Mouse (Mus musculus) thymus, postnatal 0 days (tissue): ENCODE measurements at regions not wholly inside any gene's neighbourhood (a gene's known extent, or its start where the extent isn't known, plus 50 kb on each side); places are given as distances from the start of the nearest gene placed in this dataset.

Experiments
- DNase-seq: peaks from one replicate; pipeline ENCODE4 v3.0.0-alpha.2; 2015; ENCODE audit warnings: low spot score

GRCm38 (mm10) chr4:122781717-122782116 lies 54.3 kb upstream of the Ppt1 start:
- peak; percentile 9 for DNase-seq
